Mouse (Mus musculus) kidney, postnatal 4 days (tissue): ENCODE results near the gene Sart3.

Experiments used
- DNase-seq, 2 experiments: peaks; one replicate each; pipeline ENCODE4 v3.0.0; 2021; ENCODE audit warnings: mixed read lengths in 2 of 2

Gene Sart3

DNA sequence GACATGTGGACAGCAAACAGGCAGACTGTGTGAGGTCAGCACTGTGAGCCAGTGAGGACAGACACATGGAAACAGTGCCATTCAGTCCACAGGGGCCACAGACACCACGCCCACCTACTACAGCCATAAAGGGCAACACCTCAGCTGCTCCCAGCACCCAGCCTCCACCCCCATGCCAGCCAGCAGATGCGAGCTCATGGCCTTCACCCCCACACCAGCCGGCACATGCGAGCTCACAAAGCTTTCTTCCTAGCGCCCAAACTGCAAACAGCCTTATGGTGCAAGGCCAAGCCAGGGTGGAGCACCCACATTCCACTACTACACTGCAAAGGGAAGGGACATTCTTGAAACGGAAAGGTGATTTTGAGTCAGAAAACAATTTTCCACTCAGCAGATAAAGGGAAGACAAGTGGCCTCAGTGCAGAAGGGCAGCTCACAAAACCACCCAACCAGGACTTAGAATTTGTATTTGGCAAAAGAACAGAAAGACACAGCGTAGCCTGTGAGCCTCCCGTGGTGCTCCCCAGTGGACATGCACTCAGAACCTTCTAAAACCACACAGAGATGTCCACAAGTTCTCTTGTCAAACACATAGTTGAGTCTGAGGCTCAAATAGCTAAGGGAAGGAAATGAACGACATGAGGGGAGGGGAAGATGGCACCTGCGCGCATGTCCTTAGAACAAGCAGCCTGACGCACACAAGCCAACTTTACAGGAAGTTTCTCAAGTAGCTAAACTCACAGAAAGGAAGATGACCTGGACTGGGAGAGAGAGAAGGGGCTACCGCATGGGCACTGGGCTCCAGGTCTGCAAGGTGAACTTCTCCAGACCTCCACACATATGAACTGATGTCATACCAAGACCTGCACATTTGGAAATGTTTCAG lies 6.4 kb downstream of the Sart3 start:
- DNase-seq: no peak

DNA sequence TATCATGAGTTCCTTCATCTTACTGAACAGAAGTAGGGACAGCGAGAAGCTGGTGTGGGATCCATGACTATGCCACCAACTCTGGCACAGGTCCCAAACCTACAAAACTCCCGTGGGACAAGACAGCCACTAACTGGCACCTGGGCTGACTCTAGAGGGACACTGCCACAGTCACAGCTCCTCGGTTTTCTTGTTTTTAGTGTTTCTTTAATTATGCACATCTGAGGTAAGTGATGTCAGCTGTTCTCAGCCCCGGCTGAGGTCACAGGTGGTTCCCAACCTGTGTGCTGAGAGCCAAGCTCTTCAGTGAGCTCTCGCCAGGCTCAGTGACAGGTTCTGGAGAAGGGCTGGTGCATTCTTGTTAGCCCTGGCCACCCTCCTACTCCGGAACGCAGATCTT lies 7.9 kb downstream of the Sart3 start:
- DNase-seq: no peak

DNA sequence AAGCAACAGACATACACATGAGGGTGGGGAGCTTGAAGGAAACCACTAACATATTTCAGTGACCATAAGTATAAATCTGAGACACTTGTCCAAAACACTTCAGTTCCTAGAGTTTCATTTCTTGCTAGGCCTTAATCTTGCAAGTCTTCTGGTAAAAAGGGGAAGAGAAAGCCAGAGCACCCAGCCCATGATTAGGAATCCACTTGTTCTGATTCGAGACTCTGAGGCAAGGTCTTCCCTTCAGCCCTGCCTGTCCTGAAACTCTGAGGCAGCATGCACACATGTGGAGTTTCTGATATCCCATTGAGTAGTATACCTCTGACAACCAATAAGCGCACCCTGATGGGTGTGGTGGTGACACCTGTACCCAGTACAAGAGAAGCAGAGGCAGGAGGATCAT lies 10.7 kb downstream of the Sart3 start:
- no peak for DNase-seq

DNA sequence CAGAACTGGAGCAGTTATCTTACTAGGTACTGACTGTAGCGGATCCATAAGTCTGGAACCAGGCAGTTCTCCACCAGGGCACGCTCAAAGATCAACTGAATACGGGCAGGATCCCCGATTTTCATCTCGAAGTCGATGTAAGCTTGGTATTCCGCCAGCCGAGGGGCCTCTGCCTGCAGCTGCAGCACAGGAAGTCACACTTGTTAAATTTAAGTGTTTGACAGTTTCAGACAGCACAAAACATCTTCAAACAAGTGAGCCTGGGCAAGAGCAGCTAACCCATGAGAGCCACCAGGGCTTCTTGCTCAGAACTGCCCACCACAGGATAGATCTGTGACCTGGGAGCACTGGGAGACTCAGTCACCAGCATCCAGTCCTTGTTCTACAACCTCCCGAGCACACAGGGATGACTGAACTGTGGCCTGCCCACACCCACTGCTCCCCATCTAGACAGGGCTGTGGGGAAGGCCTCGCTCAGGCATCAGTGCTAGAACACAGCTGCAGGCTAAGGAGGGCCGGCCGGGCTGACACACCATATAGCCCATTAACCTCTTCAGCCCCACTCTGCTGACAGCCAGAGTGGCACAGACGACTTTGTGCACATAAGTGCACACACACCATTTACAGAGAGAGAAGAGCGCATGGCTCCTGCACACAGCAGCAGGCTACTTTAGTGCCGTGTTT lies 16.8 kb downstream of the Sart3 start:
- DNase-seq: no peak

DNA sequence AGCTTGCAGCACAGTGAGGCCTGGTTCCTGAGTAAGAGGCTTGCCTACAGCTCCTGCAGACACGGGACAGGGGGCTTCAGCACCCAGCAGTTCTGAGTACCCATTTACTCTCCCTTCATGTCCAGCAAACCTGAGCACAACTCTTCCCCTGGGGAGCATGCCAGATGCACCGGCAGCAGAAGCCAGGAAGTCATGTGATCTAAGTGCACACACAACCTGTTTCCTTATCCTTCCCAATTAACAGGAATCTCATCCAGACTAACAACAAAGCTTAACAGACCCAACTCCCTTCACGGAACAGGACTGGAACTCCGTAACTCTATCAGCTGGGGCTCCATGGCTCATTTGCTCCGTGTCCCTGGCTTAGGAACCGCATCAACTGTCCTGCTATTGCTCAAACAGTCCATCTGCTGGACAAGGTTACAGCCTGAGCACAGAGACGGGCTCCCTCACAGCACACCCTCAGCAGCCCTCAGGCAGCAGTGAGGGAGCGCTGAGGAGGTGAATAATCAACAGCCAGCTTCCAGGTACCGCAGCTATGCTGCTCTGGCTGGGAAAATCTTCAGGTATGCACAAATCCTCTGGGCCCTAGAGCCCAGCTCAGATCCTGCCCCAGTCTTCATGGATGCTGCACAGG lies 20.7 kb downstream of the Sart3 start:
- no peak for DNase-seq

DNA sequence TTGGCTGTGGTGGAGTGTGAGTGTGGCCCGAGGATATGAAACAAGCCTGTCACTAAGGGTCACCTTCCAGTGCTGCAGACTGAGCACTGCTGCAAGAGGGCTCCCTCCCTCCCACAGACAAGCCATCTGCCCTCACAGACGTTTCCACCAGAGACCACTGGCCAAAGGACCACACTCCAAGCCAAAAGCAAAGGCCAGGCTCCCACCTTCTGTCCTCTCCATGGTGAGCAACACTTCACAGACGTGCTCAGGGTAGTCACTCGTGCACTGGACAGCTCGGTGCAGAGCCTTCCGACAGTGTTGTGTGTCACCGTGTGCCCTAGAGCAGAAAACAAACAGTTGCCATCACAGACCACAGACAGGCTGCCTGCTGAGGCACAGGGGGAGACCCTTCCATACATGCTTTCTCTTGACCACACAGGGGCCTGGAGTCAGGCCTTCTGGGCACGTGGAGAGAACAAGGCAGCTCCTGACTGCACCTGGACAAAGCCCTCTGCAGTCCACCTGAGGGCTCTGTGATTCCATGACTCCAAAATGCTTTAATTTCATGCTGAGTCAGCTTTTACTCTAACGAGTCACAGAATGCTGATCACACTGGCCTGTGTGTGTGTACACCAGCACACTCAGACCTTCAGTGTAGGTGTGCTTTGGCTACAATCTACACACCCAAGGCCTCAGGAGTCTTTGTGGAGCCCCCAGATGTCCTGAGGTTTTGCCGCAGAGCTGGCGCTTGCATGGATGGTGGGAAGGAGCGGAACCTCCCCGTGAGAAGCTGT lies 23.6 kb downstream of the Sart3 start:
- DNase-seq: no peak

DNA sequence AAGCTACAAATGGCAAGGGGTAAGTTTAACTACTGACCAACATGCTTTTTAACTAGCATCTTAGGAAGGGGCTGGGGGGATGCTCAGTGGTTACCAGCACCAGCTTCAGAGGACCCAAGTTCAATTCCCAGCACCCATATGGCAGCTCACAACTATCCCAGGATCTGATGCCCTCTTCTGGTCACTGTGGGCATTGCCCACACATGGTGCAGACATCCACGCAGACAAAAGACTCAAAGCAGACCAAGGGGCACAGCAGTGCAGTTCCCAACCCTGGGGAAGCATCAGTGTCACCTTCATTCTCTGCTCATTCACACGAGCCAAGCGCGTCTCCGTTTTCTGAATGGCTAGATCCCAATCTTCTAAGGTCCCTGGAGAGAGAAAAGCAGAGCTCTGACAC lies 24.7 kb downstream of the Sart3 start:
- DNase-seq: no peak

DNA sequence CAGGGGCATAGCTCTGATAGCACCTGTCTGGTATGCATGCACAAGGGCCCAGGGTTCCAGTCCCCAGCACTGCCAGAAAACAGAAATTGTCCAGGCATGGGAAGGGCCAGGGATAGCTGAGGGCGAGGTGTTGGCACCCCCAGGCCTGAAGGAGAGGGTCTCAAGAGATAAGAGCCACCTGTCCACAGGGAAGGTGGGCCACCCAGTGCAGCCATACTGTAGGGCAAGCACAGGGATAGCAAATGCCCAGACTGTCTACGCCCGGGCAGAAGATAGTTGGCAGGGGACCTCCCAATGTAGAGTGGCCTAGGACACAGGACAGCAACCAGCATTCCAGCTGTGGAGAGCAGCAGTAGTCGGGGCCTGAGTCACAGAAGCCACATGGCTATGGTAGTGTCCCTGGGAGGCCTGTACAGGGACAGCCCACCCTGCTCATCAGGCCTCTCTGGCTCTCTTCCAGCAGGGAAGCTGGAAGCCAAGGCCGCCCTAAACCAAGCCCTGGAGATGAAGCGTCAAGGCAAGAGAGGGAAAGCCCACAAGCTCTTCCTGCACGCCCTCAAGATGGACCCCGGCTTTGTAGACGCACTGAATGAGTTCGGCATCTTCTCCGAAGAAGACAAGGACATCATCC lies 34.6 kb downstream of the Sart3 start:
- DNase-seq: no peak

DNA sequence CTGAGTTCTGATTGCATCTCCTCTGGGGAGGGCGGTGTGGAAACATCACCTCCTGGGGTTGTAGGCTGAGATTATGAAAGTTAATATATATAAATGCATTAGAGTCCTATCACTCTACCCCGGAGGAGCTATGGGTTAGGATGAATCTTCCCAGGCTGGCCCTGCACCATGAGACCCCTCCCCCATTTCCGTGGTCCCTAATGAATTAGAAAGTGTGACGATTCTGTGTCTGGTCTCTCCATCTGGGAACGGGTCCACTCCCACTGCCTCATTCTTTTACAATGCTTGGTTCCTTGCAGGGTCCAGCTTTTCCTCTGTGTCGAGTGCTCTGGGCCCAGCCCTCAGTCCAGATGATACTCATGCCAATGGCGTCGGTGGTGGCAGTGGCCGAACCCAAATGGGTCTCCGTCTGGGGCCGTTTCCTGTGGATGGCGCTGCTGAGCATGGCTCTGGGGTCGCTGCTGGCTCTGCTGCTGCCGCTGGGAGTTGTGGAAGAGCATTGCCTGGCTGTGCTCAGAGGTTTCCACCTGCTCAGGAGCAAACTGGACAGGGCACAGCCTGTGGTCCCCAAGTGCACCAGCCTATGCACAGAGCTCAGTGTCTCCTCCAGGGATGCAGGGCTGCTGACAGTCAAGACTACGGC lies 35.7 kb downstream of the Sart3 start:
- peak in 1 of 2 experiments; percentile 28 for DNase-seq

DNA sequence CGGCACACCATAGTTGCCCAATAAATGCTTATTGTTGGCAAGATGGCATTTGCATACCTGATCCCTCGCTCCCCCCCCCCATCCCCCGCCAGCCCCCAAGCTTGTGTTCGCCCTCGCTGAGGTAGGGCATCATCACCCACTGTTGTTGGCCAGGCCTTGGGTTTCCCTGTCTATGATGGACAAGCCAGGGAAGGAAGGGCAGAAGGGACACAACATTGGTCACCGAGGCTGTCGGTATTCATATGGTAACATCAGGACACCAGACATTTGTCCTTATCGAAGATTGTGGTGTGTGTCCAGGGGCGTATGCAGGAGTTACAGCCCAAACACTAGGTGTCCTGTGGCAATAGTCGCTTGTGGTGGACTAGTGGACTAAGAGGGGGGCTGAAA lies 36.2 kb downstream of the Sart3 start:
- DNase-seq: no peak

DNA sequence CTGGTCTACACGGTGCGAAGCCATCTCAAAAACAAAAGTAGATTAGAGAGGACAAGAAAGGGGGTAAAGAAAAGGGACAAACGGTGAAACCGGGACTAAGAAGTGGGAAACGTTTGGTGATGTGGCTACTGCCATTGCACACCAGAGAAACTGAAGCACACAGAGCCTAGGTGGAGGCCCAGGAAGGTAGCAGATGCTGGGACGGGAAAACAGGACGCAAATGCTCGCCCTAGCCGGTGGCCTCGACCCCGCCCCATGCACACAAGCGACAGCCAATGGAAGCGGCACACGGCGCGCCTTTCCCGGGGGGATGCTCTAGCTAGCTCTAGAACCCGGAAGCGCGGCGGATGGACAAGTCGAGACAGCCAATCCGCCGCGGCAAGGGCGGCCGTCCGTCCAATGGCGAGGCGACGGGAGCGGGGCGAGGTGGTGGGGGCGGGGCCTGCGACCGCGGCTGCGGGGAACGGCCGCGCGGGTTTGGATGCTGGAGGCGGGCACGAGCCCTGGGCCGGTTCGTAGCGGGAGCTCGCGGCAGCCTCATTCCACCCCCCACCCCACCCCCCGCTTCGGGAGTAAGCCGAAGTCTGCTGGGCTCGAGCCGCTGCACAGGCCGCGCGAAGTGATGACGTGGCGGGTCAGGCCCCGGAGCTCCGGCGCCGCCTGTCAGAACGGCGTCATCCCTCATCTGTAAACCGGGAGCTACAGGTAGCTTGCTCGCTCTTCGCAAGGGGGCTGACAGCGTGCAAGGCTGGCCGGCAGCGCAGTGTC lies 36.8 kb downstream of the Sart3 start, which contains the start of gene Ficd:
Gene Ficd, plus strand, starts transcription at position 459 of the 768 bp plus-strand sequence.
- DNase-seq: peak; percentile 94 to 97

DNA sequence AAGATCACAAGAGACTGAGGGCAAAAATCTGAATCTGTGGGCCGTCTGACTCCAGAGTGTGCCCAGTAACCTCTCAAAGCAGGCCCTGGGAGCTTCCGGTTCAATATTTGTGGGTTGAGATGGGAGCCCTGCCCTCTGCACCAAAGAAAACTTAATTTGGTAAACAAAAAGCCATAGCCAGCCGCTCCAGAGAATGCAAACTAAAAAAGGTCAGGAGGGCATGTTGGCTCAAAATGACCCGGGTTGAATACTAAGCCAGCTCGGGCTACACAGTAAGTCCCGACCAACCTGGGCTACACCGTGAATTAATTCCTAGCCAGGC lies 37.3 kb downstream of the Sart3 start:
- DNase-seq: no peak

DNA sequence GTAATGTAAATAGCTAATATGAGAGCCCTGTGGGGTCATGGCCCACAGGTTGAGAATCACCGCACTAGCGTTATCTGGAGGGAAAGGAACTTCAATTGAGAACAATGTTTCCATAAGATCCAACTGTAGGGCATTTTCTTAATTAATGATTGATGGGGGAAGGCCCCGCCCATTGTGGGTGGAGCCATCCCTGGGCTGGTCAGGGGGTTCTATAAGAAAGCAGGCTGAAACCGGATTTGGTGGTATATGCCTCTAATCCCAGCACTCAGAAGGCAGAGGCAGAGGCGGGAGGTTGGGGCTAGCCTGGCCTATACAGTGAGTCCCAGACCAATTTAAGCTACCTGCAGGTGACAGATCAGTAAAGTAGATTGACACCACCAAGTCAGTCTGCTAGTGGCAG lies 37.9 kb downstream of the Sart3 start:
- DNase-seq: peak; percentile 24 to 46

DNA sequence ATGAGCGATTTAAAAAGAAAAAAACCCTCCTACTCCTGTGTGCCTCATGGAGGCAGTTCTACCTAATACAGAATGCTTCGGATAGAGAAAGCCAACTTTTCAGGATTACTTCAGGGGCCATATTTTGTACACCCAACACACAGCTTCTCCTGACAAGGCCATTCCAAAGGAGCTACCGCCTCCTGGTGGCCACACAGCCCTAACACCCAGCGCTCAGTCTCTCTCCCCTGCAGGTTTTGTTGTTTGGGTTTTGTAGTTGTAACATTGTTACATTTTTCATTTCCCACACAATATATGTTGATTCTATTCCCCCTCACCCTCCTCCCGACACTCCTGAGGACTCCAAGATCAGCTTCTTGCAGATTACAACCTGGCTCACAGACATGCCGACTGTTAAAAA lies 40.1 kb downstream of the Sart3 start:
- peak; percentile 80 for DNase-seq

DNA sequence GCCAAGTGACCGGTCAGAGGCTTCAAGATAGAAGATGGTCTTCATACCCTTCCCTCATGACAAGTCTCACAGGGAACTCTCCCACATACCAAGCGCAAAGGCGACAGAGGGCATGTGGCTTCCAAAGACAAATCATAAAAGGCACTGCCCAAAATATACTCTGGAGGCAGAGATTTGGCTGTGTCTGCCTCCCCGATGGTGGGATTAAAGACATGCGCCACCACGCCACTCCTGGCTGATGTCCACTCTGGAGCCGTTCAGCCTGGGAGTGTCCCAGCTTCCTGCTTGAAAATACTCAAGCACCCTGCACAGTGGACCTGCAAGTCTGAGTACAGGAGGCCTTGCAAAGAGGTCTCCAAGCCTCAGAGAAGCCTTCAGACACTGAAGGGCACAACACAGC lies 41.1 kb downstream of the Sart3 start:
- no peak for DNase-seq

DNA sequence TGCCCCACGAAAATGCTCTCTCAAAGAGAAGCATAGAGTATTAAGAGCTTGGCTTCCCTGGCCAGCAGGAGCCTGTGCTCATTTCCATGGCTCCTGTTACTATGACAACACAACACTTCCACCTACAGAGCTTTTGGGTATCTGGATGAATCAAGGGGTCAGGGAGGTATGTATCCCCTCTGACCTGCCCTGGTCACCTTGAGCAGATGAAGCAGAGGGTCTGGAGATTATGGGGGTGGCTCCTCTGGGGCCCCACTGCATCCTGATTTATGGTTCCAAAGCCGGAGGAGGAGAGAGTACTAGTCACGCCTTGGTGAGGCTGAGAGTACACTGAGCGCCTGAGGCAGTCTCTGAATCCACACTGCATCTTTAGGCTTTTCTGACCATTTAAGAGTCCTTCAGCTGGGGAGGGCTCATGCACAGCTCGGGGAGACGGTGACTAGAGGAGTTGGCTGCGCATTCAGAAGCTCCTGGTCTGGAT lies 41.6 kb downstream of the Sart3 start:
- no peak for DNase-seq

DNA sequence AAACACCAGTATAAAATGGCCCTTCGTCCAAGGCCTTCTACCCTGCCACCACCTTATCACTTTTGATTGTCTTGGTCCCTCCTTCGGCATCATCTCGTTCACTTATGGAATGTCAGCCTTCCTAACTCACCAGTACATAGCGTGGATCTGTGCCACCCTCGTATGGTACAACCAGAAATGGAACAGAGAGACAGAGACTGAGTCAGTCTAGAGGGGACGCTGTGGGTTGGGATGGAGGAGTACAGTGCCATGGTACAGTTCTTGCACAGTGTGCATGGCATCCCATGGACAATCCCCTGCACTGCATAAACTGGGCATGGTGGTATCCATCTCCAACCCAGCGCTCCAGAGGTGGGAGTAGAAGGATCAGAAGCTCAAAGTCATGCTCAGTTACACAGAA lies 43.6 kb downstream of the Sart3 start:
- DNase-seq: no peak

DNA sequence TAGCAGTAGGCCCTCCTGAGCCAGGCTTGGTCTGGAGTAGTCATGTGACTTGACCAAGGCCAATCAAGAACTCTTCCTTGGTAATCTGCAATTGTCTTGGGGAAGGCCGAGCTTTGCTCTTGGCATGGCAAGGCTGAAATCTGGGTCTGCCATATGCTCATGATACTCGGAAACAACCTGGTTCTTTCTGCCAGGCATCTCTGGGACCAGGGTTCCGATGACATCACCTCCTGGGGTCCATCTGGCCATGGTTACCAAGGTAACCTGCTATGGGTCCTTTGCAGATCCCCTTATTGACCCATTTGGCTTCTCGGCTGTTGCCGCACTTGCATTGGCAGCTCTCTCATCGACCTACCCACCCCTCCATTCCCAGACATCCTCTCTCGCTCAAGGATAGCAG lies 44.3 kb downstream of the Sart3 start:
- no peak for DNase-seq

DNA sequence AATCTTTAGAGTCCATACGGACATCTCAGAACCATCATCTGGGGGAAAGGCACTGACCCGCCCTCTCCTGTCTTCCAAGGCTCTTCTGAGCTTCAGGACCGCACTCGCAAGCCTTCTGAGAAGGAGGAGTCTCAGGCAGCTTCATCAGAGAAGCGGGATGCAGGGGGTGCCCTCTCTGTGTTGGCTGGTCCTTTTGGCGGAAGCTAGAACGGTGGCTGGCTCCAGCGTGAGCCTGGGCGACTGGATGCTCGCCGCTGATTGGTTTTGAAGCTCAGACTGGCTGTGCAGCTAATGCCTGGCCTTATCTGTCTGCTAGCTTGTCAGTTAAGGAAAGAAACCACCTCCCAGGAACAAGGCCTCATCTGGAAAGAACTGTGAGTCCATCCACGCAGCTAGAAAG lies 45.1 kb downstream of the Sart3 start:
- no peak for DNase-seq

DNA sequence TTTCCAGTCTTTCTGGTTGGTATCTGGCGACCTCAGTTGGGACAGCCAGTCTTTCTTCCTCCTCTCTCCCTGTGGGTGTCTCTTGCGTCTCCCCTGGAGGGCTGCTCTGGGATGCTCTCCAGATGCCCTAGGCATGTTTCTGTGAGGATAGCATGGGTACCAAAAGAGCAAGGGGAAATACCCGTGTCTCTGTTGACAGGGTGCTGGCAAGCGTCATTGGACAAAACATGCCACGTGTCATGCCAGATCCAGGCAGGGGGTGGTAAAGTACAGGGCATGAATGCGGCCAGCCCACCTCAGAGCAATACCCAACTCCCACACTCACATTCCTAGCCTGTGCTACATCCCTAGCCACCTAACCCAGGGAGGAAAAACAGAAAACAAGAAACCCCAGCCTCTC lies 45.7 kb downstream of the Sart3 start:
- DNase-seq: no peak

DNA sequence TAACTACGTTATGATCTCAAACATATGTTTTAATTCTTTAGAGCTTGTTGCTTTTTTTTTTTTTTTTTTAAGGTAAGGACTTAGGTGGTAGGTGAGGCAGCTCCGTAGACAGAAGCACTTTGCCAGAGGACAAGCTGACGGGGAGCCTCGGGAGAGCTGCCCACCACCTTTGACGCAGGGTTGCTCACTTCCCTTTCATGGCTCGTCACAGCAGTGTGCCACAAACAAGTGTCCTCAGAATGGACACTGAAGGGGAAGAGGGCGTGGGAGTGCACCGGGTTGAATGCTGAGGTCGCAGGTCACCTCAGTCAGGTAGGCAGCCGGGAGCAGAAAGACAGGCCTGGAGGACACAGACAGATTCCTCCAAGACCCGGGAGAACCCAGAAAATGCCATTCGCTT lies 46.9 kb downstream of the Sart3 start:
- DNase-seq: no peak
